8 mouse cellular contexts compared by ENCODE assay signal in the genomic region with DNA sequence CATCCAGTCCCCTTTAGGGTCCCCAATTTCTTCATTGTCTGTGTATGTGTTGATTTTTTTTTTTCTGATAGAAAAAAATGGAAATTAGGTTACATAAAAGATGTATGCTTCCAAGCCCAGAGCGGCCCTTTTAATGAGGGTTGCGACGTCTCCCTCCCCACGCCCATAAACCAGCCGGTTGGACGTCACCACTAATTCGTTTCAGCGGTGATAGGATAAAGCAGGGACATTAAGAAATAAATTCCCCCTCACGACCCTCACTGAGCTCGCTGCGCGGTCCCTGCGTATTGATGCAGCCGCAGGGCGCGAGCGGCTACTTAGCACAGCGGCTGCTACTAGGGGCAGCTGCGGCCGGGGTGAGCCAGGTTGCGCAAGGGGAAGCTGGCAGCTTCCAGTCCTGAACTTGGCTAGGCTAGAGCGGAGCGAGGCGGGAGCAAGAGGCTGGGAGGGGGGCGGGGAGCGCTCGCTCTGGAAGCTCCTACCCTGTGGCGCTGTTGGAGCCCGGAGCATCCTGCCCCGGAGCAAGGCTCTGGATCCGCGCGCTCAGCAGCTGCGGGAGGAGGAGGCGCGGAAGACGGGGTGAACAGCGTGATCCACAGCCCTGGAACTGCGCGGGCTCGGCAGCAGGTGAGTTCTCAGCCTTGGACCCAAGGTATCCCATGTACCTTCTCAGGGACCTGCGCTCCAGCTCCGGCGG.
DNase-seq lines count a peak whose midpoint lies in the region; ATAC-seq and TF ChIP-seq lines count a peak whose summit lies in the region.

No protein-coding gene starts in this region.

- H3K4me2 ChIP-seq in liver, embryonic 12.5 days, result no peak overlapping the region
- no peak overlapping the region for H3K4me2 ChIP-seq in liver, embryonic 11.5 days

- no peaks in the 10 kb centered on the region for H3K36me3 ChIP-seq in liver, embryonic 12.5 days
- H3K36me3 ChIP-seq in heart, adult 2 months (ENCODE audit: control insufficient read depth, insufficient read depth, low read length), result no peaks in the 10 kb centered on the region
- no peaks in the 10 kb centered on the region for H3K36me3 ChIP-seq in liver, embryonic 11.5 days (ENCODE audit: control insufficient read depth, insufficient read depth, low read length)

- DNase-seq in liver, result peak; percentile 14
- peak; percentile 69 for DNase-seq in embryo, embryonic 11 days
- DNase-seq in heart, adult 2 months, result peak; percentile 65 to 68
- peak; percentile 24 to 34 for DNase-seq in kidney, postnatal 36 days
- DNase-seq in lung, postnatal 25 days (ENCODE audit: low spot score), result peak; percentile 3
- peak; percentile 52 for DNase-seq in right cerebral cortex, postnatal 4 days
- DNase-seq in liver, embryonic 11.5 days (ENCODE audit: low spot score), result no peak

- no peak overlapping the region for H3K4me3 ChIP-seq in liver, embryonic 12.5 days
- no peak overlapping the region for H3K4me3 ChIP-seq in heart, adult 2 months
- no peak overlapping the region for H3K4me3 ChIP-seq in liver, embryonic 11.5 days (ENCODE audit: low read depth, low read length)

- H3K27ac ChIP-seq in liver, embryonic 12.5 days, result no peak overlapping the region
- no peak overlapping the region for H3K27ac ChIP-seq in heart, adult 2 months
- H3K27ac ChIP-seq in liver, embryonic 11.5 days (ENCODE audit: low read depth, low read length), result no peak overlapping the region

- H3K9ac ChIP-seq in liver, embryonic 12.5 days, result no peak overlapping the region
- no peak overlapping the region for H3K9ac ChIP-seq in heart, adult 2 months (ENCODE audit: low read depth, low read length)
- no peak overlapping the region for H3K9ac ChIP-seq in liver, embryonic 11.5 days (ENCODE audit: low read depth, low read length)

- H3K4me1 ChIP-seq in liver, embryonic 12.5 days, result no peaks in the 10 kb centered on the region
- no peaks in the 10 kb centered on the region for H3K4me1 ChIP-seq in heart, adult 2 months (ENCODE audit: control insufficient read depth, insufficient read depth, low read length)
- no peaks in the 10 kb centered on the region for H3K4me1 ChIP-seq in liver, embryonic 11.5 days (replicated peaks; ENCODE audit: control insufficient read depth, insufficient read depth, low read length)

- peaks cover 64% of the 10 kb centered on the region for H3K27me3 ChIP-seq in liver, embryonic 12.5 days (replicated peaks)
- H3K27me3 ChIP-seq in heart, adult 2 months (ENCODE audit: control insufficient read depth, insufficient read depth, low read length), result peaks cover 7% of the 10 kb centered on the region
- peaks cover 51% of the 10 kb centered on the region for H3K27me3 ChIP-seq in liver, embryonic 11.5 days (replicated peaks; ENCODE audit: control insufficient read depth, insufficient read depth, low read length)

- no peaks in the 10 kb centered on the region for H3K79me2 ChIP-seq in heart, adult 2 months (replicated peaks; ENCODE audit: control insufficient read depth, insufficient read depth, low read length)

- no peak for TF ChIP-seq CTCF in heart, adult 2 months (IDR thresholded peaks at IDR 0.05)

- TF ChIP-seq EP300 in heart, adult 2 months (IDR thresholded peaks at IDR 0.05; ENCODE audit: insufficient read depth, low read depth, low read length), result no peak

- 4% methylated on average over 44 of the region's 44 CpGs for WGBS in liver, embryonic 12.5 days (ENCODE audit: insufficient replicate concordance)
- WGBS in heart, adult 2 months, result 2% methylated on average over 43 of the region's 44 CpGs
- 3% methylated on average over 44 of the region's 44 CpGs for WGBS in liver, embryonic 11.5 days

- intact Hi-C loops in heart, adult 2 months (cut with DNase I), result no loop called here

- no peak for TF ChIP-seq POLR2A in heart, adult 2 months (IDR thresholded peaks at IDR 0.05; ENCODE audit: insufficient read depth, low read depth, low read length)

- no peaks in the 10 kb centered on the region for H3K9me3 ChIP-seq in liver, embryonic 12.5 days (replicated peaks)
- H3K9me3 ChIP-seq in liver, embryonic 11.5 days (ENCODE audit: control insufficient read depth, low read length), result no peaks in the 10 kb centered on the region

- no peak for ATAC-seq in liver, embryonic 12.5 days
- ATAC-seq in liver, embryonic 11.5 days (replicated peaks; ENCODE audit: low FRiP score), result no peak
